Mouse (Mus musculus) intestine, embryonic 14.5 days (tissue): Measurements from ENCODE around the gene Ubac1. TPM values are rescaled to one million over a fixed set of nuclear protein-coding genes. Genes with fewer than 3 reads are reported as not detected.

Experiments used
- ATAC-seq: fragments of 200-750 bp; cut with Nextera tagmentation; replicated peaks from 2 replicates; pipeline ENCODE4 v1.8.0; 2017; ENCODE audit warnings: low read depth, moderate number of reproducible peaks, moderate TSS enrichment, moderate library complexity; ENCODE audit not compliant: low FRiP score, low TSS enrichment
- DNase-seq: peaks from one replicate; pipeline ENCODE4 v3.0.0-alpha.2; 2018; ENCODE audit warnings: low spot score
- H3K27ac ChIP-seq: fragments of 300-500 bp; sonication (generic); 2 replicates; pipeline ENCODE4 v1.5.1; 2014; ENCODE audit warnings: low read depth, mild to moderate bottlenecking, control low read depth
- H3K27me3 ChIP-seq: fragments of 300-500 bp; sonication (generic); replicated peaks from 2 replicates; pipeline ENCODE4 v1.6.1; 2014; ENCODE audit warnings: low read length, control low read depth; ENCODE audit not compliant: control insufficient read depth, insufficient read depth
- H3K36me3 ChIP-seq: fragments of 300-500 bp; sonication (generic); 2 replicates; pipeline ENCODE4 v1.6.1; 2014; ENCODE audit warnings: low read length, control low read depth; ENCODE audit not compliant: control insufficient read depth, insufficient read depth
- H3K4me1 ChIP-seq: fragments of 300-500 bp; sonication (generic); replicated peaks from 2 replicates; pipeline ENCODE4 v1.6.1; 2014; ENCODE audit warnings: low read length, control low read depth, mixed read lengths; ENCODE audit not compliant: control insufficient read depth, insufficient read depth
- H3K4me2 ChIP-seq: fragments of 300-500 bp; sonication (generic); 2 replicates; pipeline ENCODE4 v1.6.1; 2014; ENCODE audit warnings: low read length
- H3K4me3 ChIP-seq: fragments of 300-500 bp; sonication (generic); 2 replicates; pipeline ENCODE4 v1.5.1; 2014; ENCODE audit warnings: low read depth, low read length, control low read depth, mixed read lengths
- H3K9ac ChIP-seq: fragments of 300-500 bp; sonication (generic); 2 replicates; pipeline ENCODE4 v1.6.1; 2014; ENCODE audit warnings: mild to moderate bottlenecking, low read length
- H3K9me3 ChIP-seq: fragments of 300-500 bp; sonication (generic); 2 replicates; pipeline ENCODE4 v1.6.1; 2016; ENCODE audit warnings: low read length, control low read depth; ENCODE audit not compliant: control insufficient read depth
- WGBS: fragments of 180-500 bp; shearing (Covaris S2); extraction: QIAGEN DNeasy Blood & Tissue Kit; methylation state at CpG from one replicate; pipeline ENCODE4 v1.1.7; 2014; 5-methylcytosine and 5-hydroxymethylcytosine counted together
- polyA plus RNA-seq: library from polyadenylated mRNA; unstranded; fragments of >200 nt; fragmentation: Nextera tagmentation; extraction: Ambion mirVana; gene quantifications from 2 replicates; pipeline ENCODE4 v1.2.1, GENCODE M21; 2014

Ubac1 gene
- polyA plus RNA-seq, 1 experiment from 2014 or later = 90.3 TPM

DNA sequence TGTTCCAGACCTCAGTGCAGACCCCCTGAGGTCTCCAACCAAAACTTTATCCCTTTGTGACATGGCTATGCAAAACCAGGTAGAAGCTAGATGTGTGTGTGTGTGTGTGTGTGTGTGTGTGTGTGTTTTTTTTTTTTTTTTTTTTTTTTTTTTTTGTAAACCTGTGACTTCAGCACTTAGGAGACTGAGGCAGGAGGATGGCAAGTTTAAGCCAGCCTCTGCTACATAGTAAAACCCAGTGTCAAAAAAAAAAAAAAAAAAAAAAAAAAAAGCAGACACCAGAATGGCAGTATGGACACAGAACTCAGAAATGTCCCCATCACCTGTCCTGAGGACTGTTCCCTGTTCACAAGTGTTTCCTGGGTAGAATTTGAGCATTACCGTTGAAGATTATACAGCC lies 31.9 kb downstream of the Ubac1 start:
- ATAC-seq (no peak), DNase-seq (no peak)
- Histone ChIP-seq H3K36me3 (no peaks in the 10 kb centered on the region), H3K9ac (no peak overlapping the region), H3K4me1 (no peaks in the 10 kb centered on the region), H3K4me2 (no peak overlapping the region), H3K9me3 (no peaks in the 10 kb centered on the region), H3K27ac (no peak overlapping the region), H3K4me3 (no peak overlapping the region), H3K27me3 (no peaks in the 10 kb centered on the region)
- 92% methylated on average over 1 of the region's 1 CpGs for WGBS

DNA sequence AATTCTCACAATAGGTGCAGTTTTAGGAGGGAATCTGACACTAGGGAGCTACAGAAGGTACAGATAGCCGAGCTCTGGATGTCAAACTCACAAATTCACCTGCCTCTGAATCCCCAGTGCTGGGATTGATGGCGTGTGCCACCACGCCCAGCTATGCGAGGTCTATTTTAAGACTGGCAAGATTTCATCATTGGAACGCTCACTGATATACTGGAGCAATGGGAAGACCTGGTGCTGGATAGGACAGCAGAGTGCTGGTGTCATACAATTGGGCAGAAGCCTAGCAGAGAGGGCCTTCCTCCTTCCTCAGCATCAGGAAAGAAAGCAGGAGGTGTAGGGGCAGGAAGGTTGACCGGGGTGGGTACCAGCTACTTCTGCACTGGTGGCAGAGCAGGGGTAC lies 33.7 kb downstream of the Ubac1 start:
- H3K27me3 ChIP-seq = no peaks in the 10 kb centered on the region
- DNase-seq = no peak
- peaks cover 5% of the 10 kb centered on the region; the same call in 1 of the 2 replicates for H3K4me1 ChIP-seq
- H3K4me2 ChIP-seq = no peak overlapping the region
- no peaks in the 10 kb centered on the region for H3K9me3 ChIP-seq
- H3K27ac ChIP-seq = no peak overlapping the region
- no peak for ATAC-seq
- no peaks in the 10 kb centered on the region for H3K36me3 ChIP-seq
- WGBS = 86% methylated on average over 6 of the region's 6 CpGs
- no peak overlapping the region for H3K9ac ChIP-seq
- H3K4me3 ChIP-seq = no peak overlapping the region

DNA sequence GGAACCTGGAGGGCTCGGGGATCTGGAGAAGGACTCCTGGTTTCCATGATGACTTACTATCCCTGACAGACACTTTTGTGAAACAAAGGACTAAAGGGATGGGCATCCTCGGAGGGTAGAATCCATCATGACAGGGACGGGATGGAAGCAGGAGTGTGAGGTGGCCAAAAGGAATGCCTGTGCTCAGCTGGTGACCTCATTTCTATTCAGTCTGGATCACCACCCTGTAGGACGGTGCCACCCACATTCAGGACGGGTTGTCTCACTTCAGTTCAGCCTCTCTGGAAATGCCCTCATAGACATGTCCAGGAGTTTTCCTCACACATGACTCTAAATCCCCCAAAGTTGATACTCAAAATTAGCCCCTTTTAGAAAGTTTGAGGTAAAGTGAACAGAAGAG lies 34.9 kb downstream of the Ubac1 start:
- no peak overlapping the region for H3K4me3 ChIP-seq
- no peak overlapping the region for H3K27ac ChIP-seq
- WGBS = 62% methylated on average over 5 of the region's 5 CpGs
- H3K36me3 ChIP-seq = no peaks in the 10 kb centered on the region
- H3K9me3 ChIP-seq = no peaks in the 10 kb centered on the region
- no peaks in the 10 kb centered on the region for H3K27me3 ChIP-seq
- no peak for DNase-seq
- no peak overlapping the region for H3K9ac ChIP-seq
- H3K4me1 ChIP-seq = peaks cover 10% of the 10 kb centered on the region; the same call in 1 of the 2 replicates
- no peak overlapping the region for H3K4me2 ChIP-seq
- no peak for ATAC-seq

DNA sequence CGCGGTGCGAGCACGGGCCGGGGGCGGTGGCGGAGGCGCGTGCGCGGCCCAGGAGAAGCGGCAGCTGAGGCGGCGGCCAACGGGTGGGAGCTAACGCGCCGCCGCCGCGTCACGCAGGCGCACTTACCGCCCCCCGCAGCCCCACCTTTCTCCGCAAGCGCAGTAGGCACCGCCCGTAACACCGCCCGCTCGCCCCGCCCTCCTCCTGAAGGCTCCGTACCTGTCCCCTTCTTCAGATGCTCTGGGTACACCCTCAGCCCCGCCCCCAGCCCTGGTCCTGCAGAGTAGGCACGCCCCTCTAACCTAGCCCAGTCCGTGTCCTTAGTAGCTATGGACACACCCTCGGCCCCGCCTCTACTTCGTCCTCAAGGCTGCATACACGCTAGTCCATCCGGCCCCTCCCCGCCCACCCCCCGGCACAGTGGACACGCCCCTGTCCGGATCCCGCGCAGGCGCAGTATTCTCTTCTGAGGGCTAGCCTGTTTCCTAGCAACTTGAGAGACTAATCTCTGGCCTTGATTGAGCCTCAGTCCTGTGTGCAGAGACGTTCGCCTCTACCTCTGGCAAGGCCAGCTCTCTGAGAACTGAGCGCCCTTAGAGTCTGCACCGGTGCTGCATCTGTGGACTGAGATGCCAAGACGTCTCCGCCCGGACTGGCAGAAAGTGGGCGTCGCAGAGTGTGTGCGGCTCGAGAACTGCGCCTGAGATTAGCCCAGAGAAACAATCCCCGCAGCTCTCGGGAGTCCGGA lies 38.2 kb downstream of the Ubac1 start, which contains the start of gene Camsap1:
TSS of gene Camsap1 (minus strand) at position 124 of the 749 bp plus-strand sequence.
- H3K27me3 ChIP-seq = no peaks in the 10 kb centered on the region
- H3K9me3 ChIP-seq = no peaks in the 10 kb centered on the region
- peak within 1 kb of the TSS; percentile 90 for H3K4me2 ChIP-seq
- H3K4me1 ChIP-seq = peaks cover 28% of the 10 kb centered on the region; the same call in 1 of the 2 replicates
- H3K4me3 ChIP-seq = peak within 1 kb of the TSS; percentile 87
- ATAC-seq (peak; percentile 99), DNase-seq (peak; percentile 99)
- 1% methylated on average over 30 of the region's 64 CpGs for WGBS
- peak within 1 kb of the TSS; percentile 66 for H3K27ac ChIP-seq
- peak within 1 kb of the TSS; percentile 95 for H3K9ac ChIP-seq
- H3K36me3 ChIP-seq = no peaks in the 10 kb centered on the region

DNA sequence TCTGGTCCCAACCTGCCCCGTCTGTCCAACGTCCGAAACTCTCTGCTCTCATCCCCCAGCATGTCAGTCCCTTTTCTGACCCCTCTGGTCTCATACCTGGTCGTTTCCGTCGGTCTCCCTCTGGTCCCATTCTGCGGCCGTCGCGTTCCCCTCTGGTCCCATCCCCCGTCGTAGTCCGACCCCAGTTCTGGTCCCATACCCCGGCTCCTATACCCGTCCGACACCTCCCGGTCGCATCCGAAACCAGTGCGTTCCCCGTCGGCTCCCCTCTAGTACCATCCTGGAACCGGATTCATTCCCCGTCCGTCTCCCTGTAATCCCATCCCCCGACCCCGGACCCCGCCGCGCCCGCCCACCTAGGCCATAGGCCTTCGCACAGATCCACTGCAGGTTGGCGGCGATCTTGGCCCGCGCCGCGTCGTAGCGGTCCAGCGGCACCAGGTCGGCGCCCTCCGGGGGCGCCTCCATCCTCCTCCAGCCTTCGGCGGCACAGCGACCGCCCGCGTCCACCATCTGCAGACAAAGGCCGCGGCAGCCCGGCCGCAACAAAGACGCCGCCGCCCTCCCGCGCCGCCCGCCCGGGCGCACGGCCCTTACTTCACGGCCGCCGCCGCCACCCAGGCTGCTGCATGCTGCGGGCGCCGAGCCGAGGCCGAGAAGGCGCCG lies 39.0 kb downstream of the Ubac1 start:
- peak; percentile 6 for ATAC-seq
- peaks cover 28% of the 10 kb centered on the region; the same call in 1 of the 2 replicates for H3K4me1 ChIP-seq
- peak; percentile 77 for DNase-seq

DNA sequence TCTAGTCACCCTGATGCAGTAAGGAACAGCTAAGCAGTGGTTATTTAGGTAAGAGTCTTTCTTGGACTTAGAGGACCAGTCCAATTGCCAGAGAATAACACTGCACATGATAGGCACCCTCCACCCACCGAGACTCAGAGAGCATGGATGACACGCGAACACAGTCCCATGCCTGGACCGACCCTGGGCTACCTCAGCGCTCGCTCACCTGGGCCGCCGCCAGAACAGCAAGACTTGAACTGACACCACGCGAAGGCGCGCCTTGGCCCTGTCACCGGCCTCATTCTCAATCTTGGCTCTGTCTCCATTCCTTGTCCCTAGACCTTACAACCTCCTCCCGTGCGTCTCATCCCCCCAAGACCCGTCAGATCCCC lies 39.5 kb downstream of the Ubac1 start:
- DNase-seq (peak; percentile 73), ATAC-seq (no peak)
- H3K36me3 ChIP-seq = no peaks in the 10 kb centered on the region
- 1% methylated on average over 16 of the region's 16 CpGs for WGBS
- H3K27ac ChIP-seq = peak overlapping the region; percentile 66; the same call in 1 of the 2 replicates
- H3K27me3 ChIP-seq = no peaks in the 10 kb centered on the region
- peak overlapping the region; percentile 95 for H3K9ac ChIP-seq
- peaks cover 28% of the 10 kb centered on the region; the same call in 1 of the 2 replicates for H3K4me1 ChIP-seq
- peak overlapping the region; percentile 90 for H3K4me2 ChIP-seq
- no peaks in the 10 kb centered on the region for H3K9me3 ChIP-seq
- H3K4me3 ChIP-seq = peak overlapping the region; percentile 87

More for the DNA sequence above, 39.0 kb downstream of the Ubac1 start:
- Histone ChIP-seq H3K4me2 (peak overlapping the region; percentile 90), H3K27me3 (no peaks in the 10 kb centered on the region), H3K4me3 (peak overlapping the region; percentile 87), H3K9ac (peak overlapping the region; percentile 95), H3K27ac (peak overlapping the region; percentile 66), H3K36me3 (no peaks in the 10 kb centered on the region), H3K9me3 (no peaks in the 10 kb centered on the region)
- WGBS = under 1% methylated on average over 76 of the region's 76 CpGs

DNA sequence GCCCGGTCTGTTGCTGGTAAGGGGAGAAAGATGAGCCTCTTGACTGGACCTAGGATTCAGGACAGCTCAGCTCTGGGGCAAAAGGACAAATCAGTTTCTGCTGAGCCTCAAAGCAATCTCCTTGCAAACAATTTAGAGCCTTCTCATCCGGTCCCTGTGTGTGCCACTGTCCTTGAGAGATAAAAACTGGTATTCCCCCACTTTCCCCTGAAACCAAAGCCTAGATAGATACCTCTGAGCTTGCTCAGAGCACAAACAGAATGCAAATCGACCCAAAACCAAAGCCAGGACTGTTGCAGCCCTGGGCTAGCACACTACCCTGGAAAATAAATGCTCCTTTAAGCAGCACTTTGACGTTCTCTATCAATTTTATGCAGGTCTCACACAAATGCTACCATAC lies 42.5 kb downstream of the Ubac1 start:
- WGBS = 76% methylated on average over 4 of the region's 4 CpGs

DNA sequence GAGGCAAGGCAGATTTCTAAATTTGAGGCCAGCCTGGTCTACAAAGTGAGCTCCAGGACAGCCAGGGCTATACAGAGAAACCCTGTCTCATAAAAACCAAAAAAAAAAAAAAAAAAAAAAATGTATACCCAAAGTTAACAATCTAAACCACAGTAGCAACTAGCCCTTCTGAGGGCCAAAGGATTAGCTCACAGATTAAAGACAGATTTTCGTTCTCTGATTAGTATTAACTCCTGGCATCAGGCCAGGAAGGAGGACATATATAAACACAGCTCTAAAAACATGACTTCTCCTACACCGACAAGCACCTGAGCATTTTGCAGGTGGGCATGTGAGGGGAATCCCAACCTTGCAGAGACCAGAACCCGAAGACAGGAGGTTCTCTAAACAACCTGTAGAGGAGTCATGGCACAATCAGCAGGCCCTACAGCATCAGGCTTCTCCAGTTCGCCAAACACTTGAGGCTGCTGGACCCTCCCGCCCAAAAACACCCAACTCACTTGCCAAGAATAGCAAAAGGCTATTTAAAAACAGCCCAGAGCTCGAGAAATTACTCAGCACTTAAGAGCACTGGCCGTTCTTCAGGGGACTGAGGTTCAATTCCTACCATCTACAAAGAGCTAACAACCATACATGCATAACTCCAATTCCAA lies 43.8 kb downstream of the Ubac1 start:
- Histone ChIP-seq H3K4me2 (no peak overlapping the region), H3K27ac (no peak overlapping the region), H3K4me1 (peaks cover 24% of the 10 kb centered on the region; the same call in 1 of the 2 replicates), H3K9ac (no peak overlapping the region), H3K36me3 (peaks cover 8% of the 10 kb centered on the region; the same call in 1 of the 2 replicates), H3K27me3 (no peaks in the 10 kb centered on the region), H3K9me3 (no peaks in the 10 kb centered on the region), H3K4me3 (no peak overlapping the region)
- WGBS = 66% methylated on average over 7 of the region's 7 CpGs
- no peak for ATAC-seq
- DNase-seq = no peak

More for the DNA sequence above, 42.5 kb downstream of the Ubac1 start:
- DNase-seq (no peak), ATAC-seq (no peak)
- H3K36me3 ChIP-seq = peaks cover 5% of the 10 kb centered on the region; the same call in 1 of the 2 replicates
- peaks cover 25% of the 10 kb centered on the region; the same call in 1 of the 2 replicates for H3K4me1 ChIP-seq
- H3K9ac ChIP-seq = no peak overlapping the region
- no peaks in the 10 kb centered on the region for H3K9me3 ChIP-seq
- no peaks in the 10 kb centered on the region for H3K27me3 ChIP-seq
- no peak overlapping the region for H3K4me3 ChIP-seq
- H3K4me2 ChIP-seq = no peak overlapping the region
- no peak overlapping the region for H3K27ac ChIP-seq
